Mouse (Mus musculus): ENCODE results near the gene Bbc3. TPM values are rescaled to one million over a fixed set of nuclear protein-coding genes. Genes with fewer than 3 reads are reported as not detected.

Gene Bbc3
- polyA plus RNA-seq, 1 experiment: 34.6 TPM

DNA sequence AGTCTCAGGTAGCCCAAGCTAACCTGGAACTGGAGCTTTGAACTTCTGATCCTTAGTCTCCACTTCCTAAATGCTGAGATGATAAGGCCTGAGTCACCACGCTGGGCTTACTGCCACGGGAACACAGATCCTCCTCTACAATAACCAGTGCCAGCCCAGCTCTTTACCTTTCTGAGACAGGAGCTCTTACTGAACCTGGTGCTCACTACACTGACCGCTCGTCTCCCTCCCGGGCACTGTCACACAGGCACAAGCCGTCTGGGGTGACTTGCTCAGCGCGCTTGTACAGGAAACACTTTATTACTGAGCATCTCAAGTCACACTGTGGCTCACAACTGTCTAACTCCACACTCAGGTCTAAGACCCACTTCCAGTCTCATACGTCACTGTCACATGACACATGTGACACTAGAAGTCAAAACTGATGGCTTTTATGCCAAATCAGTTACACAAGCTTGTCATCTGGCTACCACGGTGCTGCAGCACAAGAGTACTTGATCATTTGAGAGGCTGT is 58.0 kb downstream of the Bbc3 start:
- Histone ChIP-seq H3ac (ENCODE audit: control insufficient read depth, insufficient read length) (no peak overlapping the region), H3K4me3 (no peak overlapping the region), H3K36me3 (ENCODE audit: control insufficient read depth, insufficient read depth) (peaks cover 57% of the 10 kb centered on the region), H3K79me2 (ENCODE audit: control insufficient read depth, insufficient read depth) (peaks cover 26% of the 10 kb centered on the region), H3K27me3 (ENCODE audit: control insufficient read depth, insufficient read depth, insufficient read length) (no peaks in the 10 kb centered on the region), H3K4me2 (ENCODE audit: low read depth) (no peak overlapping the region)
- no peak for TF ChIP-seq MAX (IDR thresholded peaks at IDR 0.05; ENCODE audit: low read depth)
- TF ChIP-seq E2F4 (IDR thresholded peaks at IDR 0.05; ENCODE audit: insufficient read depth): no peak
- TF ChIP-seq POLR2AphosphoS2 (IDR thresholded peaks at IDR 0.05; ENCODE audit: insufficient read length, low read depth): no peak
- TF ChIP-seq USF1 (IDR thresholded peaks at IDR 0.05; ENCODE audit: low read depth): no peak
- no peak for TF ChIP-seq TCF12 (IDR thresholded peaks at IDR 0.05; ENCODE audit: insufficient read depth, poor library complexity, severe bottlenecking)

DNA sequence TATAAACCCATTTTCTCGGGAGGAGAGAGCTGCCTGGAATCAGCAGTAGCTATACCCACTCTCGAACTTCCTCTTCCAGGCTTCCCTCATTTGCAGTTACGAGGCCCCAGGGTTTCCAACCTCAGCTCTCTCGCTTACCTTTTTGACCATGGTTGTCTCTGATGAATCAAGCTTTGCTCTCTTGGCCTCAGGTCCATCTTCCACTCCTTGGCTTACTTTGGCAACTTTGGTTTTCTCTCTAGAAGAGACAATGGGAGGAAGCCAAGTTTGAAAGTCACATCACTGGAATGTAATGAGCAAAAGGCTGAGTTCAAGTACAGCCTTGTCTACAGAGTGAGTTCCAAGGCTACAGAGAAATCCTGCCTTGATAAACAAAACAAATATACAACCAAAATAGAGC is 58.5 kb downstream of the Bbc3 start:
- Histone ChIP-seq H3K36me3 (ENCODE audit: control insufficient read depth, insufficient read depth) (peaks cover 58% of the 10 kb centered on the region), H3K27me3 (ENCODE audit: control insufficient read depth, insufficient read depth, insufficient read length) (no peaks in the 10 kb centered on the region), H3K4me2 (ENCODE audit: low read depth) (no peak overlapping the region), H3ac (ENCODE audit: control insufficient read depth, insufficient read length) (no peak overlapping the region), H3K79me2 (ENCODE audit: control insufficient read depth, insufficient read depth) (peaks cover 25% of the 10 kb centered on the region), H3K4me3 (no peak overlapping the region)
- TF ChIP-seq CEBPB (IDR thresholded peaks at IDR 0.05; ENCODE audit: insufficient read depth, poor library complexity, severe bottlenecking): no peak
- no peak for TF ChIP-seq MYOD1 (IDR thresholded peaks at IDR 0.05; ENCODE audit: control insufficient read depth in 1 of 3, insufficient read length in 2 of 3, low read depth in 2 of 3)
- TF ChIP-seq POLR2A (IDR thresholded peaks at IDR 0.05; ENCODE audit: insufficient read length, low read depth): no peak
- no peak for TF ChIP-seq REST (IDR thresholded peaks at IDR 0.05; ENCODE audit: insufficient read depth, insufficient read length)
- no peak for TF ChIP-seq USF1 (IDR thresholded peaks at IDR 0.05; ENCODE audit: low read depth)
- TF ChIP-seq E2F4 (IDR thresholded peaks at IDR 0.05; ENCODE audit: insufficient read depth): no peak
- no peak for TF ChIP-seq MYOG (IDR thresholded peaks at IDR 0.05; ENCODE audit: control insufficient read depth in 1 of 3, insufficient read depth in 1 of 3, insufficient read length in 2 of 3, low read depth in 2 of 3)

Other genes with a start within 250 kb of the Bbc3 start
- not detected for gene Zfp541, start 246.6 kb upstream of the Bbc3 start, polyA plus RNA-seq (2012; fragmentation: generic; extraction: Trizol)
- gene Napa, start 209.9 kb upstream of the Bbc3 start, polyA plus RNA-seq (2012; fragmentation: generic; extraction: Trizol): 193 TPM
- 16.4 TPM for gene Kptn, start 188.5 kb upstream of the Bbc3 start, polyA plus RNA-seq (2012; fragmentation: generic; extraction: Trizol)
- gene Slc8a2, start 178.6 kb upstream of the Bbc3 start, polyA plus RNA-seq (2012; fragmentation: generic; extraction: Trizol): 0.02 TPM
- 2.2 TPM for gene Meis3, start 133.3 kb upstream of the Bbc3 start, polyA plus RNA-seq (2012; fragmentation: generic; extraction: Trizol)
- gene Dhx34, start 86.4 kb upstream of the Bbc3 start, polyA plus RNA-seq (2012; fragmentation: generic; extraction: Trizol): 9.0 TPM
- not detected for gene C5ar2, start 64.2 kb upstream of the Bbc3 start, polyA plus RNA-seq (2012; fragmentation: generic; extraction: Trizol)
- gene C5ar1, start 48.9 kb upstream of the Bbc3 start, polyA plus RNA-seq (2012; fragmentation: generic; extraction: Trizol): not detected
- gene Inafm1, start 34.8 kb upstream of the Bbc3 start, polyA plus RNA-seq (2012; fragmentation: generic; extraction: Trizol): 12.1 TPM
- 48.4 TPM for gene Ccdc9, start 21.6 kb upstream of the Bbc3 start, polyA plus RNA-seq (2012; fragmentation: generic; extraction: Trizol)
- gene Sae1, start 79.4 kb downstream of the Bbc3 start, polyA plus RNA-seq (2012; fragmentation: generic; extraction: Trizol): 169 TPM
- gene Zc3h4, start 92.5 kb downstream of the Bbc3 start, polyA plus RNA-seq (2012; fragmentation: generic; extraction: Trizol): 24.8 TPM
- gene Tmem160, start 144.4 kb downstream of the Bbc3 start, polyA plus RNA-seq (2012; fragmentation: generic; extraction: Trizol): 131 TPM
- 0.18 TPM for gene Npas1, start 169.3 kb downstream of the Bbc3 start, polyA plus RNA-seq (2012; fragmentation: generic; extraction: Trizol)